Mouse (Mus musculus): Measurements from ENCODE around the gene Tshz2. TPM values are rescaled to one million over a fixed set of nuclear protein-coding genes. Genes with fewer than 3 reads are reported as not detected.

Tshz2 gene
- total and polyA plus RNA-seq, 2 experiments from 2014 or later: 29.0 to 40.2 TPM

DNA sequence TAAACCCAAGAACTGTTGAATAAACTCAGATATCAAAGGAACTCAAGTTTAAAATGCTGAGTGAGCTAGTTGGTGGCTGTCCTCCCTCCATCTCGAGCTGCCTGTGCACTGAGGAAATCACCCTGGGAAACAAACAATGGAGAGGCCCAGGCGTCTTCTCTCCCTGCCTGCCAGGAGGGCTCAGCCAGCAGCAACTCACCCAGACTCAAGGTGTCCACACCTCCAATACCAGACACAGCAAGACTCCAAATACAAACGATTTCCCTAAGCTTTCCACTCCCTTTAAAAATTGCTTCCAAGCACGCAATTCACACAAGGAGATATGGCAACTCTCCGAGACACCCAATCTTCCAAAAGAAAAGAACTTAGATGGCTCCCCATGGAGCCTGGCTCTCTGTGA lies 476.7 kb downstream of the Tshz2 start:
- TF ChIP-seq CTCF (IDR thresholded peaks at IDR 0.05; ENCODE audit: low read depth): no peak
- Histone ChIP-seq H3K36me3 (ENCODE audit: insufficient read depth, low read length) (no peaks in the 10 kb centered on the region), H3K27me3 (ENCODE audit: insufficient read depth, low read length) (no peaks in the 10 kb centered on the region), H3K4me2 (ENCODE audit: low read depth, low read length) (no peak overlapping the region), H3K4me3 (ENCODE audit: low read length) (no peak overlapping the region), H3K4me1 (ENCODE audit: insufficient read depth, low read length) (no peaks in the 10 kb centered on the region), H3K9ac (replicated peaks; ENCODE audit: low read length) (no peak overlapping the region), H3K9me3 (ENCODE audit: low read length) (no peaks in the 10 kb centered on the region), H3K27ac (no peak overlapping the region)
- 40% methylated on average over 5 of the region's 5 CpGs for WGBS
- ATAC-seq: no peak
- DNase-seq (ENCODE audit: low spot score): no peak

- no peak for TF ChIP-seq CTCF (IDR thresholded peaks at IDR 0.05; ENCODE audit: low read depth)
- H3K9me3 ChIP-seq (ENCODE audit: low read length): no peaks in the 10 kb centered on the region
- ATAC-seq: no peak
- no peaks in the 10 kb centered on the region for H3K36me3 ChIP-seq (ENCODE audit: insufficient read depth, low read length)
- H3K9ac ChIP-seq (replicated peaks; ENCODE audit: low read length): no peak overlapping the region
- H3K27ac ChIP-seq: no peak overlapping the region
- H3K27me3 ChIP-seq (ENCODE audit: insufficient read depth, low read length): no peaks in the 10 kb centered on the region
- DNase-seq (ENCODE audit: low spot score): no peak
- H3K4me1 ChIP-seq (ENCODE audit: insufficient read depth, low read length): no peaks in the 10 kb centered on the region
- no peak overlapping the region for H3K4me3 ChIP-seq (ENCODE audit: low read length)
- 81% methylated on average over 8 of the region's 8 CpGs for WGBS
- no peak overlapping the region for H3K4me2 ChIP-seq (ENCODE audit: low read depth, low read length)
Measured at GRCm38 (mm10) chr2:170110306-170110705, 477.5 kb downstream of the Tshz2 start.

DNA sequence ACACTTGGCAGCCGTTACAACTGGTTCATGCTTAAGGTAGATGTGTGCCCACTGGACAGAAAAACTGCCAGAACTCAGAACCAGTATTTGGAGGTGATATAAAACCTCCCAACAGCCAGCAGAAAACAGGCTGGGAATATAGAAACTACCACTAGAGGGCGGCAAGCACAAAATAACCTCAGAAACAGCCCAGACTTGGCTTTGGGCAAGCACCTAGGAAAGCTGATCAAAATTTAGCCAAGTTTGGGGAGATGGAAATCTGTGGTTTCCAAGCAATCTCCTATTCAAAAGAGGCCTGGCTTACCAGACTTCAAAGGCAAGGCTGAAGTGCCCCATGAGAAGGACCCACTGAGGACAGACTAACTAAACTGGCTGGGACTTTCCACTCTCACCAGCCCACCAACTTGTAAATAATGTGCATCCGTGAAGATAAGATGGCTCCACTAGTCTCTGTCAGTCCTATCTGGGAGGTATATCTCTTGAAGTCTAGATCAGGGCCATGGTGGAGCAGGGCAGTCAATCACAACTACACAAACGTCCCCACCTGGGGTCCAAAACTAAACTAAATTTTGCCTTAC lies 484.0 kb downstream of the Tshz2 start:
- 41% methylated on average over 4 of the region's 4 CpGs for WGBS
- peak overlapping the region; percentile 20; the same call in 1 of the 2 replicates for H3K27ac ChIP-seq
- no peaks in the 10 kb centered on the region for H3K9me3 ChIP-seq (ENCODE audit: low read length)
- no peak overlapping the region for H3K4me3 ChIP-seq (ENCODE audit: low read length)
- H3K9ac ChIP-seq (replicated peaks; ENCODE audit: low read length): no peak overlapping the region
- DNase-seq (ENCODE audit: low spot score) (peak; percentile 91), ATAC-seq (peak; percentile 53; the same call in 1 of the 2 replicates)
- H3K4me1 ChIP-seq (ENCODE audit: insufficient read depth, low read length): no peaks in the 10 kb centered on the region
- H3K4me2 ChIP-seq (ENCODE audit: low read depth, low read length): no peak overlapping the region
- peak; percentile 88 for TF ChIP-seq CTCF (IDR thresholded peaks at IDR 0.05; ENCODE audit: low read depth)
- peaks cover 6% of the 10 kb centered on the region; the same call in 1 of the 2 replicates for H3K36me3 ChIP-seq (ENCODE audit: insufficient read depth, low read length)
- no peaks in the 10 kb centered on the region for H3K27me3 ChIP-seq (ENCODE audit: insufficient read depth, low read length)

GRCm38 (mm10) chr2:170120139-170121027 lies 487.6 kb downstream of the Tshz2 start:
- Histone ChIP-seq H3K9me3 (ENCODE audit: low read length) (no peaks in the 10 kb centered on the region), H3K9ac (replicated peaks; ENCODE audit: low read length) (no peak overlapping the region), H3K4me3 (ENCODE audit: low read length) (no peak overlapping the region), H3K27me3 (ENCODE audit: insufficient read depth, low read length) (no peaks in the 10 kb centered on the region), H3K27ac (no peak overlapping the region), H3K4me1 (ENCODE audit: insufficient read depth, low read length) (no peaks in the 10 kb centered on the region), H3K36me3 (ENCODE audit: insufficient read depth, low read length) (peaks cover 6% of the 10 kb centered on the region; the same call in 1 of the 2 replicates), H3K4me2 (ENCODE audit: low read depth, low read length) (no peak overlapping the region)
- no peak for DNase-seq (ENCODE audit: low spot score)
- no peak for TF ChIP-seq CTCF (IDR thresholded peaks at IDR 0.05; ENCODE audit: low read depth)
- no peak for ATAC-seq
- 84% methylated on average over 19 of the region's 19 CpGs for WGBS

Other genes with a start within 250 kb of the Tshz2 start
- not detected in 2 replicates for gene Gm11011, start 45.3 kb upstream of the Tshz2 start, total RNA-seq (2014; rRNA removed)
- not detected in 2 replicates for gene Gm11011, start 45.3 kb upstream of the Tshz2 start, polyA plus RNA-seq (2015; fragmentation: Nextera tagmentation; extraction: Ambion mirVana)

All from hindbrain, postnatal 0 days (tissue).